Mouse (Mus musculus): Measurements from ENCODE around the gene A3galt2. TPM values are rescaled to one million over a fixed set of nuclear protein-coding genes. Genes with fewer than 3 reads are reported as not detected.

The A3galt2 gene
- polyA plus RNA-seq, 1 experiment from 2014 or later, result 0.18 TPM

GRCm38 (mm10) chr4:128737825-128738610, 17.1 kb upstream of the A3galt2 start:
- Histone ChIP-seq H3K27ac (peak overlapping the region; percentile 90), H3K27me3 (no peaks in the 10 kb centered on the region), H3K9ac (replicated peaks) (0 out of 2 replicates have a peak overlapping the region, but pooled peaks have one; percentile 19), H3K36me3 (peaks cover 47% of the 10 kb centered on the region), H3K4me1 (replicated peaks) (peaks cover 70% of the 10 kb centered on the region), H3K4me2 (no peak overlapping the region), H3K9me3 (no peaks in the 10 kb centered on the region), H3K4me3 (replicated peaks) (no peak overlapping the region)
- 67% methylated on average over 14 of the region's 14 CpGs for WGBS
- no peak for ATAC-seq (ENCODE audit: insufficient number of reproducible peaks, insufficient read depth, low FRiP score, low TSS enrichment, low read depth)

DNA sequence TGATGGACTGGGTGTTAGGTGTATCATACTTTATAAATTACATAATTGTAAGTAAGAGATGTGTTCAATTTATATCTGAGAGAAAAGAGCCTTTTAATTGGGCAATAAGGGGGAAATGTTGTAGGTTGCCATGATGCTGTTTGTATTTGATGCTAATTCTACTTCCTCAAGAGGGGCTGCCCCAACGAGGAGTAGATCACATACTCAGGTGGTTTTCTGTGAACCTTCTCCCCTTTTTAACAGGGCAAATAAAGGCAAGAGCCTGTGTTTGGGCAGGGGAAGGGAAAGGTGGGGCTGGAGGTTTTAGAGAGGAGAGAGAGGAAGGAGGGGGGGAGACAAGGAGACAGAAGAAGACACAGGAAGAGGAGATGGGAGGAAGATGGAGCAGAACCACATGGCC, 14.3 kb upstream of the A3galt2 start:
- WGBS, result 56% methylated on average over 1 of the region's 1 CpGs
- Histone ChIP-seq H3K36me3 (peaks cover 55% of the 10 kb centered on the region), H3K4me2 (no peak overlapping the region), H3K27ac (no peak overlapping the region), H3K4me3 (replicated peaks) (no peak overlapping the region), H3K9ac (replicated peaks) (no peak overlapping the region), H3K27me3 (no peaks in the 10 kb centered on the region), H3K9me3 (no peaks in the 10 kb centered on the region), H3K4me1 (replicated peaks) (peaks cover 44% of the 10 kb centered on the region)
- ATAC-seq (ENCODE audit: insufficient number of reproducible peaks, insufficient read depth, low FRiP score, low TSS enrichment, low read depth), result no peak

- Histone ChIP-seq H3K9me3 (no peaks in the 10 kb centered on the region), H3K27me3 (no peaks in the 10 kb centered on the region), H3K36me3 (peaks cover 55% of the 10 kb centered on the region), H3K4me2 (no peak overlapping the region), H3K27ac (0 out of 2 replicates have a peak overlapping the region, but pooled peaks have one; percentile 12), H3K4me3 (replicated peaks) (no peak overlapping the region), H3K9ac (replicated peaks) (no peak overlapping the region), H3K4me1 (replicated peaks) (peaks cover 34% of the 10 kb centered on the region)
- ATAC-seq (ENCODE audit: insufficient number of reproducible peaks, insufficient read depth, low FRiP score, low TSS enrichment, low read depth), result no peak
- WGBS, result 61% methylated on average over 5 of the region's 5 CpGs
These were observed 13.3 kb upstream of the A3galt2 start for GRCm38 (mm10) chr4:128741906-128742305.

DNA sequence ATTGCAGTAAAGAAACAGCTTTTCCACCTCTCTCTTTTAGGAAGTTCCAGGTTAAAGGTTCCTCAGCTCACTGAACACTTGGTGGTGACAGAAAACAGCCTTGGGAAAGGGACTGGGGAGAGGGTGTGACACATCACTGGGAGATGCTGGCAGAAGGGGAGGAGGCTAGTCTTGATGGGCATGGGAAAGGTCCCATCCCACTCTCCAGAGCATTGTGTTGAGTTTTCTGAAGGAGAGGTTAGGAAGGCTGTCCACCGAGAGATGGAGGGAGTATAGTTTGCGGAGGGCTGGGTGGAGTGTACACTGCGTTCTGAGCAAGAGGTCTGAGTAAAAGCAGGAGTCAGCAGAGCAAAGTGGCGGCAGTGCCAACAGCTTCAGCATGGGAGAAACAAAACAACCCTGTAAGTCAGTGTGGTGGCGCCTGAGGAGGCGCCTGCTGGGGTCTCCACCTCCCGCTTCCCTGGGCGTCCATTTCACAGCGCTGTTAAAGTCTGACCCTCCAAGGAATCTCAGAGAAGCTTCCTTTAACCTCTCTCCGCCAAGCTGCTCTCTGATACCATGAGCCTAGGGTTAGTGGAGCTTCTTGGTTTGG, 12.7 kb upstream of the A3galt2 start:
- Histone ChIP-seq H3K27me3 (no peaks in the 10 kb centered on the region), H3K9ac (replicated peaks) (0 out of 2 replicates have a peak overlapping the region, but pooled peaks have one; percentile 23), H3K9me3 (no peaks in the 10 kb centered on the region), H3K4me1 (replicated peaks) (peaks cover 29% of the 10 kb centered on the region), H3K4me2 (no peak overlapping the region), H3K36me3 (peaks cover 61% of the 10 kb centered on the region), H3K27ac (peak overlapping the region; percentile 17; the same call in 1 of the 2 replicates), H3K4me3 (replicated peaks) (no peak overlapping the region)
- no peak for ATAC-seq (ENCODE audit: insufficient number of reproducible peaks, insufficient read depth, low FRiP score, low TSS enrichment, low read depth)
- 75% methylated on average over 10 of the region's 10 CpGs for WGBS

DNA sequence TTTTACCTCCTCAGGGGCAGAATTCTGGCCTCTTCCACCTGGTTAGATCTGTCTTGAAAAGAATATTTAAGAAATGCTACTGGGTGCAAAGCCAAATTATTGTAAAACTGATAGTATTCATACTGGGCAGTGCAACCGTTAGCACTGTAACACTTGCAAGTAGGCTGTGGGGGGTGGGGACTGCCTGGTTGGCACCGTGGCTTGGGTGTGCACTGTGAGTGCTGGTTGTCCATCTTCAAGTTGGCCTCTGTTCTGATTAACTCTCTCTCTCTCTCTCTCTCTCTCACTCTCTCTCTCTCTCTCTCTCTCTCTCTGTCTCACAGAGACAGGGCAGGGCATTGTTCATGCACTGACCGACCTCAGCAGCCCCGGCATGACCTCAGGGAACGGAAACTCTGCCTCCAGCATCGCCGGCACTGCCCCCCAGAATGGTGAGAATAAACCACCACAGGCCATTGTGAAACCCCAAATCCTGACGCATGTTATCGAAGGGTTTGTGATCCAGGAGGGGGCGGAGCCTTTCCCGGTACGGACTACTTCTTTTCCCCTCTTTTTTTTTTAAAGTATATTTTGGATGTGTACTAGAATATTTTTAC, 12.0 kb upstream of the A3galt2 start:
- no peak for ATAC-seq (ENCODE audit: insufficient number of reproducible peaks, insufficient read depth, low FRiP score, low TSS enrichment, low read depth)
- Histone ChIP-seq H3K27ac (no peak overlapping the region), H3K9ac (replicated peaks) (no peak overlapping the region), H3K4me1 (replicated peaks) (peaks cover 23% of the 10 kb centered on the region), H3K4me2 (no peak overlapping the region), H3K36me3 (peaks cover 63% of the 10 kb centered on the region), H3K9me3 (no peaks in the 10 kb centered on the region), H3K27me3 (no peaks in the 10 kb centered on the region), H3K4me3 (replicated peaks) (no peak overlapping the region)
- 85% methylated on average over 12 of the region's 12 CpGs for WGBS

DNA sequence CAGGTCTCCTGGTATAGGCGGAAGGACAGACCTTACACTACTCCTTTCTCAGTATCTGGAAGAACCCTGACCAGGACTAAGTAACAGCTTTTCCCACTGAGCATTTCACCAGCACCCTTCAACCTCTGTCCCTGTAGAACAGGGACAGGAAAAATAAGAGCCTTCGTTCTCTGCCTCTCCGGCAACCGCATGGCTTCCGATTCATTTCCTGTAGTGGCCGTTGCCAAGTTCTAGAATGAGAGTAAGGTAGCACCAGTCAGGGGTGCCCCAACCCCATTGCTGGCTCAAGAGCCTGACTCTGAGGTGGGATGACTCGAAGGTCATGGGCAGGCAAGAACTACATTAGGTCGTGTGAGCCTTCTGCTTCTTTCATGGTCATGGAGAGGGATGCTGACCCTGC, 10.0 kb upstream of the A3galt2 start:
- H3K4me3 ChIP-seq (replicated peaks), result no peak overlapping the region
- H3K4me2 ChIP-seq, result no peak overlapping the region
- H3K36me3 ChIP-seq, result peaks cover 79% of the 10 kb centered on the region
- no peaks in the 10 kb centered on the region for H3K27me3 ChIP-seq
- H3K9ac ChIP-seq (replicated peaks), result no peak overlapping the region
- no peak for ATAC-seq (ENCODE audit: insufficient number of reproducible peaks, insufficient read depth, low FRiP score, low TSS enrichment, low read depth)
- 88% methylated on average over 8 of the region's 8 CpGs for WGBS
- H3K27ac ChIP-seq, result no peak overlapping the region
- peaks cover 18% of the 10 kb centered on the region for H3K4me1 ChIP-seq (replicated peaks)
- no peaks in the 10 kb centered on the region for H3K9me3 ChIP-seq

DNA sequence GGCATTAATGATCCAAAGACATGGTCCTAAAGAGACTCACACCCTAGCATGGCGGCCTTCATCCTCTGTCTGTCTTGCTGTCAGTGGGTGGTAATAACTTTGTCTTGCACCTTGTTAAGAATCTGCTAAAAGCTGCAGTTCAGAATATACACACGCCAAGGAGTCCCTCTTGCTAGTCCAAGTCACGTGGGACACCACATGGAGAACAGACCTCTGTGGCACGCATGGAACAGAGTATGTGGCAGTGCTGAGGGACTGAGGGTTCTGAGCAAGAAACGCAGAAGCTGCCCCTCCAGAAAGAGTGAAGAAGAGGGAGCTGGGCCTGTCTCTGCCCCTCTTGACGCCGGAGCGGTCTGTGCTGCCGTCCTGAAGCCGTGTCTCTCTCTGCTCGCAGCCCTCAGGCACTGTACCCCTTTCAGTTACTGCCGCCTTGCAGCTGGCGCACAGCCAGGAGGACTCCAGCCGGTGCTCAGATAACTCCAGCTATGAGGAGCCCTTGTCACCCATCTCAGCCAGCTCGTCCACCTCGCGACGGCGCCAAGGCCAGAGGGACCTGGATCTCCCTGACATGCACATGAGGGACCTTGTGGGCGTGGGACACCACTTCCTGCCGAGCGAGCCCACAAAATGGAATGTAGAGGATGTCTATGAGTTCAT, 7.4 kb upstream of the A3galt2 start:
- Histone ChIP-seq H3K9ac (replicated peaks) (no peak overlapping the region), H3K9me3 (no peaks in the 10 kb centered on the region), H3K4me2 (no peak overlapping the region), H3K4me1 (replicated peaks) (peaks cover 5% of the 10 kb centered on the region; the same call in 1 of the 2 replicates), H3K4me3 (replicated peaks) (no peak overlapping the region), H3K36me3 (peaks cover 99% of the 10 kb centered on the region), H3K27ac (no peak overlapping the region), H3K27me3 (no peaks in the 10 kb centered on the region)
- no peak for ATAC-seq (ENCODE audit: insufficient number of reproducible peaks, insufficient read depth, low FRiP score, low TSS enrichment, low read depth)
- 91% methylated on average over 22 of the region's 22 CpGs for WGBS

DNA sequence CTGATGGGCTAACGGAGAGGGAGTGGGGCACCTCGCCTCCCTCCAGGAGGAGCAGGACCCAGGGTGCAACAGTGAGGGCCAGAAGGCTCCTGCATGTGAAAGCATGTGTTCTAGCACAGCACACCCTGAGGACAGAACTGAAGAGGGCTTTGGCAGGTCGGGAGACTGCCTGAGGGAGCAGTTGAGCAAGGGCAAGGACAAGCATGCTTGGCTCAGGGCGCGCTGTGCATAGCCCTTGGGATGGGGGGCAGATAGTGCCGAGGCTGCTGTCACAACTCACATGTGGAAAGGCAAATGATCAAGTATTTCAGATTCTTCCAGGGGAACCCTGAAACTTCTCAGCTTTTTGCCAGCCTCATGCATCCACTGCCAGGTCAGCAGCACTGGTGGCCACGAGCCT, 6.9 kb upstream of the A3galt2 start:
- no peaks in the 10 kb centered on the region for H3K4me1 ChIP-seq (replicated peaks)
- no peak overlapping the region for H3K9ac ChIP-seq (replicated peaks)
- H3K9me3 ChIP-seq, result no peaks in the 10 kb centered on the region
- H3K36me3 ChIP-seq, result peaks cover 99% of the 10 kb centered on the region
- H3K4me2 ChIP-seq, result no peak overlapping the region
- no peak overlapping the region for H3K4me3 ChIP-seq (replicated peaks)
- no peaks in the 10 kb centered on the region for H3K27me3 ChIP-seq
- 85% methylated on average over 7 of the region's 7 CpGs for WGBS
- no peak overlapping the region for H3K27ac ChIP-seq
- no peak for ATAC-seq (ENCODE audit: insufficient number of reproducible peaks, insufficient read depth, low FRiP score, low TSS enrichment, low read depth)

- no peak overlapping the region for H3K27ac ChIP-seq
- no peak overlapping the region for H3K4me3 ChIP-seq (replicated peaks)
- no peak overlapping the region for H3K9ac ChIP-seq (replicated peaks)
- H3K4me1 ChIP-seq (replicated peaks), result peaks cover 8% of the 10 kb centered on the region; the same call in 1 of the 2 replicates
- 57% methylated on average over 5 of the region's 5 CpGs for WGBS
- peaks cover 89% of the 10 kb centered on the region for H3K36me3 ChIP-seq
- H3K4me2 ChIP-seq, result no peak overlapping the region
- no peak for ATAC-seq (ENCODE audit: insufficient number of reproducible peaks, insufficient read depth, low FRiP score, low TSS enrichment, low read depth)
- H3K9me3 ChIP-seq, result no peaks in the 10 kb centered on the region
- H3K27me3 ChIP-seq, result no peaks in the 10 kb centered on the region
These were observed 4.2 kb upstream of the A3galt2 start for GRCm38 (mm10) chr4:128751006-128751405.

DNA sequence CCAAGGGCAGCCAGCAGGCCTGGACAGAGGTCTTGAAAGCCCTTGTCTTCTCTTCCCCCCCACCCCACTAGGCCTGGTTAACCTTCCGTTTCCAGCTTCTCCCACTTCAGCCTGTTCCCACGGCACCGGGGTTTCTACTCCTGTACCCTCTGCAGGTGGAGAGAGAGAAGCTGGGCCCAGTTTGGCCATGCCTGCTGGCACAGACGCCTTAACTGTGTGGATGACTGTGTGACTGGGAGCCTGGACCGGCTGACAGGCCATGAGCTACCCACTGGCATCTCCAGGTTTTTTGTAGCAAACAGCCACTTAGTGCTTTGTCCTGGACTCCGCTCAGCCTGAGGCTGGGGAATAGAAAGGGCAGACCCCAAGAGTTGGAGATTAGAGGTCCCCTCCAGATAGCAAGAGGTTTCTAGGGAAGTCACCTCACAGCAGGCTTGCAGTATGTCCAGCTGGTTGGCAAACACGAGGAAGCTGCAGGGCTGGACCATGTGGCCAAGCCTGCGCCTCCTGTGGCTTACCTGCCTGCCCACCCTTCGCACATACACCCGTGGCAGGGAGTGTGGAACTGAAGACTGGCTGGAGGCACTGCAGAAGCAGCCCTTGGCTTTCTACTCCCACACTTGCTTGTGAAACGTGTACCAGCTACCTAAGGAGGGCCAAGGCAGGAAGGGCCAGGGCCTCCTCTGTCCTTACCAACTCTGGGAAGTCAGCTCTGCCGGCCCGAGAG, 3.0 kb upstream of the A3galt2 start:
- Histone ChIP-seq H3K9ac (replicated peaks) (no peak overlapping the region), H3K4me3 (replicated peaks) (no peak overlapping the region), H3K4me2 (no peak overlapping the region), H3K27ac (no peak overlapping the region), H3K9me3 (no peaks in the 10 kb centered on the region), H3K4me1 (replicated peaks) (peaks cover 8% of the 10 kb centered on the region; the same call in 1 of the 2 replicates), H3K36me3 (peaks cover 77% of the 10 kb centered on the region), H3K27me3 (no peaks in the 10 kb centered on the region)
- 90% methylated on average over 13 of the region's 13 CpGs for WGBS
- no peak for ATAC-seq (ENCODE audit: insufficient number of reproducible peaks, insufficient read depth, low FRiP score, low TSS enrichment, low read depth)
